Mouse (Mus musculus) stomach, postnatal 0 days (tissue): ENCODE data around the gene Lrrn3. TPM values are rescaled to one million over a fixed set of nuclear protein-coding genes. Genes with fewer than 3 reads are reported as not detected.

Experiments
- ATAC-seq: fragments of 200-750 bp; cut with Nextera tagmentation; 2 replicates; pipeline ENCODE4 v1.8.0; 2017; ENCODE audit not compliant: low FRiP score, low TSS enrichment
- DNase-seq: peaks from one replicate; pipeline ENCODE4 v3.0.0-alpha.2; 2016; ENCODE audit warnings: low spot score
- H3K27ac ChIP-seq: fragments of 300-500 bp; sonication (generic); replicated peaks from 2 replicates; pipeline ENCODE4 v1.5.1; 2014; ENCODE audit warnings: mild to moderate bottlenecking, control low read depth
- H3K27me3 ChIP-seq: fragments of 300-500 bp; sonication (generic); 2 replicates; pipeline ENCODE4 v1.6.1; 2014; ENCODE audit warnings: low read length; ENCODE audit not compliant: control insufficient read depth, insufficient read depth
- H3K36me3 ChIP-seq: fragments of 300-500 bp; sonication (generic); 2 replicates; pipeline ENCODE4 v1.6.1; 2014; ENCODE audit warnings: low read length, mixed read lengths; ENCODE audit not compliant: control insufficient read depth, insufficient read depth
- H3K4me1 ChIP-seq: fragments of 300-500 bp; sonication (generic); replicated peaks from 2 replicates; pipeline ENCODE4 v1.6.1; 2014; ENCODE audit warnings: antibody characterized with exemption; ENCODE audit not compliant: control insufficient read depth, insufficient read depth
- H3K4me2 ChIP-seq: fragments of 300-500 bp; sonication (generic); replicated peaks from 2 replicates; pipeline ENCODE4 v1.6.1; 2014; ENCODE audit warnings: low read depth, mild to moderate bottlenecking, control low read depth, moderate library complexity
- H3K4me3 ChIP-seq: fragments of 300-500 bp; sonication (generic); 2 replicates; pipeline ENCODE4 v1.5.1; 2014; ENCODE audit warnings: low read depth, low read length, control low read depth
- H3K9ac ChIP-seq: fragments of 300-500 bp; sonication (generic); 2 replicates; pipeline ENCODE4 v1.6.1; 2014; ENCODE audit warnings: mild to moderate bottlenecking, low read length, control low read depth, mixed read lengths
- H3K9me3 ChIP-seq: fragments of 300-500 bp; sonication (generic); 2 replicates; pipeline ENCODE4 v1.6.1; 2016; ENCODE audit warnings: low read length; ENCODE audit not compliant: control insufficient read depth
- CTCF ChIP-seq: IDR thresholded peaks from 2 replicates; pipeline ENCODE4 v1.5.1; 2016; ENCODE audit warnings: antibody characterized with exemption, low read depth, mild to moderate bottlenecking, moderate library complexity
- EP300 ChIP-seq: optimal IDR thresholded peaks from 2 replicates; pipeline ENCODE3; 2016; ENCODE audit warnings: antibody characterized with exemption
- WGBS: fragments of 180-500 bp; shearing (Covaris S2); extraction: QIAGEN DNeasy Blood & Tissue Kit; methylation state at CpG from one replicate; pipeline ENCODE4 v1.1.7; 2014; 5-methylcytosine and 5-hydroxymethylcytosine counted together
- polyA plus RNA-seq: library from polyadenylated mRNA; unstranded; fragments of >200 nt; fragmentation: Nextera tagmentation; extraction: Ambion mirVana; gene quantifications from 2 replicates; pipeline ENCODE4 v1.2.1, GENCODE M21; 2015

Gene Lrrn3
- polyA plus RNA-seq, 1 experiment from 2014 or later, result 3.3 TPM

- no peak for DNase-seq
- 77% methylated on average over 4 of the region's 4 CpGs for WGBS
- Histone ChIP-seq H3K27me3 (no peaks in the 10 kb centered on the region), H3K4me2 (no peak overlapping the region), H3K27ac (no peak overlapping the region), H3K9me3 (no peaks in the 10 kb centered on the region), H3K9ac (no peak overlapping the region), H3K36me3 (no peaks in the 10 kb centered on the region), H3K4me3 (no peak overlapping the region), H3K4me1 (0 out of 2 replicates have a peak, but pooled peaks cover 3% of the 10 kb centered on the region)
- TF ChIP-seq CTCF (no peak), EP300 (no peak)
- ATAC-seq, result no peak
Observed at GRCm38 (mm10) chr12:41417961-41418360, 68.3 kb downstream of the Lrrn3 start.

DNA sequence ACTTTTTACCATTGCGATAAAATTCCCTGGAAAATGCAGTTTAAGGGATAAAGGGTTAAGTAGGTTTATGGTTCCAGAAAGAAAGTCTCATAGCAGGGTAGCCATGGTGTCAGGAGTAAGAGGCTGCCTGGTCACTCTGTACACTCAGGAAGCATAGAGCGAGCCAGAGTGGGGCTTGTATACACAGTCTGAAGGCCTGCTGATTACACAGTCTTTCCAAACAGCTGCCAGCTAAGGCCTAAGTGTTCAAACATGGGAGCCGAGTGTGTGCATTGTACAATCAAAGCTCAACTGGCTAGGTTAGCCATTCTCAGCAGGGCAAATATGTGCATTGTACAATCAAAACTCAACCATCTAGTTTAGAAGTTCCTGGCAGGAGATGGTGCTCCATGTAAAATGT, 69.1 kb downstream of the Lrrn3 start:
- Histone ChIP-seq H3K27me3 (no peaks in the 10 kb centered on the region), H3K4me1 (0 out of 2 replicates have a peak, but pooled peaks cover 3% of the 10 kb centered on the region), H3K4me3 (no peak overlapping the region), H3K9ac (no peak overlapping the region), H3K36me3 (no peaks in the 10 kb centered on the region), H3K4me2 (no peak overlapping the region), H3K9me3 (no peaks in the 10 kb centered on the region), H3K27ac (no peak overlapping the region; the same call in 1 of the 2 replicates)
- 26% methylated on average over 3 of the region's 3 CpGs for WGBS
- ATAC-seq, result peak; percentile 100
- peak; percentile 79 for DNase-seq
- no peak for TF ChIP-seq CTCF
- no peak for TF ChIP-seq EP300

DNA sequence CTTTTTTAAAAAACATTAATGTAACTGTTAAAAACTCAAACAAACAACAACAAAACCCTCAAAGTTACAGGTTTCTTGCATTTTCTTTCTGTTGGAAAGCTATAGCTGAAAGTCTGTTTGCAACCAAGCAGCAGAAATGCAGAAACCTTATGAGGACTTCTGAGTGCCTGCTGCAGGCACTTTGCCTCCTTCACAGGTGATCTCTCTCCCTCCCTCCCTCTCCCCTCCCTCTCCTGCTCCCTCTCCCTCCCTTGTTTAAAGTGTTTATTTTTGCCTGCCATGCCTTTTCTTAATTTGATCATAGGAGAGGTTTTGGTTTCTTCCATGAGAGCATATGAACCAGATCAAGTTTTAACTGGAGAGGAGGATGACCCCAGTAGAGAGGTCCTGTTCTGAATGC, 69.6 kb downstream of the Lrrn3 start:
- Histone ChIP-seq H3K27me3 (no peaks in the 10 kb centered on the region), H3K36me3 (no peaks in the 10 kb centered on the region), H3K9me3 (no peaks in the 10 kb centered on the region), H3K4me1 (0 out of 2 replicates have a peak, but pooled peaks cover 3% of the 10 kb centered on the region), H3K9ac (no peak overlapping the region), H3K4me3 (no peak overlapping the region), H3K27ac (peak overlapping the region; percentile 63; the same call in 1 of the 2 replicates), H3K4me2 (no peak overlapping the region)
- DNase-seq (peak; percentile 16), ATAC-seq (peak; percentile 42; the same call in 1 of the 2 replicates)
- TF ChIP-seq EP300, result no peak

- 32% methylated on average over 3 of the region's 3 CpGs for WGBS
- no peak for TF ChIP-seq EP300
- TF ChIP-seq CTCF, result no peak
- no peaks in the 10 kb centered on the region for H3K27me3 ChIP-seq
- H3K4me1 ChIP-seq, result no peaks in the 10 kb centered on the region
- DNase-seq (no peak), ATAC-seq (no peak)
- H3K9me3 ChIP-seq, result no peaks in the 10 kb centered on the region
- no peak overlapping the region for H3K4me3 ChIP-seq
- H3K4me2 ChIP-seq, result no peak overlapping the region
- H3K36me3 ChIP-seq, result no peaks in the 10 kb centered on the region
- no peak overlapping the region for H3K9ac ChIP-seq
- H3K27ac ChIP-seq, result no peak overlapping the region
Observed at GRCm38 (mm10) chr12:41409431-41409830, 76.8 kb downstream of the Lrrn3 start.

DNA sequence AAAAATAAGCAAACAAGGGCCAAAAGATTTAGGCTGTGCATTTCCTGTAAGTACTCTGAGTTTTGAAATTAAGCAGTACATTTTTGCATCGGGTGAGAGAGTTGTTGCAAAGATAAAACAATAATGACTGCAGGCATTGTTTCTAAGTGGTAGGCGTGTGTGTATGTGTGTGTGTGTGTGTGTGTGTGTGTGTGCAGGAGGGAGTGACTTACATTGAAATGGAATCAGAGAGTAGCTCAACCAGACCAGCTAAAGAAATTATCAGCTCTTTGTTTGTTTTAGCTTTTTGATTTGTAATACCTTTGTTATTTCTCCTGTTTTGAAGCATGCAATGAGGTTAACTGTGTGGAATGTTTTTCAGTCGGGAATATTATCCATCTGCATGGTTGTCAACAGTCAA, 84.3 kb downstream of the Lrrn3 start:
- no peak overlapping the region for H3K9ac ChIP-seq
- whole genome bisulfite sequencing, result 35% methylated on average over 3 of the region's 3 CpGs
- H3K4me2 ChIP-seq, result no peak overlapping the region
- peak; percentile 63 for DNase-seq
- ATAC-seq, result peak; percentile 76
- no peak for TF ChIP-seq CTCF
- no peak for TF ChIP-seq EP300
- H3K4me3 ChIP-seq, result no peak overlapping the region
- no peak overlapping the region for H3K27ac ChIP-seq
- H3K27me3 ChIP-seq, result no peaks in the 10 kb centered on the region
- H3K4me1 ChIP-seq, result no peaks in the 10 kb centered on the region
- H3K9me3 ChIP-seq, result no peaks in the 10 kb centered on the region
- H3K36me3 ChIP-seq, result no peaks in the 10 kb centered on the region
